Mouse (Mus musculus) kidney, embryonic 14.5 days (tissue): ENCODE measurements at regions not wholly inside any gene's neighbourhood (a gene's known extent, or its start where the extent isn't known, plus 50 kb on each side); places are given as distances from the start of the nearest gene placed in this dataset.

Experiments
- ATAC-seq: fragments of 200-750 bp; cut with Nextera tagmentation; 2 replicates; pipeline ENCODE4 v1.8.0; 2017; ENCODE audit warnings: moderate number of reproducible peaks, mild to moderate bottlenecking, moderate TSS enrichment, moderate library complexity; ENCODE audit not compliant: low FRiP score, low TSS enrichment
- H3K27ac ChIP-seq: fragments of 300-500 bp; sonication (generic); 2 replicates; pipeline ENCODE4 v1.5.1; 2014; ENCODE audit warnings: low read depth, mild to moderate bottlenecking, low read length, moderate library complexity, mixed read lengths
- H3K27me3 ChIP-seq: fragments of 300-500 bp; sonication (generic); 2 replicates; pipeline ENCODE4 v1.6.1; 2014; ENCODE audit warnings: mild to moderate bottlenecking, low read length; ENCODE audit not compliant: control insufficient read depth, insufficient read depth
- H3K36me3 ChIP-seq: fragments of 300-500 bp; sonication (generic); 2 replicates; pipeline ENCODE4 v1.6.1; 2014; ENCODE audit warnings: low read length, mixed read lengths; ENCODE audit not compliant: control insufficient read depth, insufficient read depth
- H3K4me1 ChIP-seq: fragments of 300-500 bp; sonication (generic); 2 replicates; pipeline ENCODE4 v1.6.1; 2014; ENCODE audit warnings: low read length, mixed read lengths; ENCODE audit not compliant: control insufficient read depth, insufficient read depth
- H3K4me2 ChIP-seq: fragments of 300-500 bp; sonication (generic); replicated peaks from 2 replicates; pipeline ENCODE4 v1.6.1; 2014; ENCODE audit warnings: low read depth, mild to moderate bottlenecking, low read length
- H3K4me3 ChIP-seq: fragments of 300-500 bp; sonication (generic); 2 replicates; pipeline ENCODE4 v1.5.1; 2014; ENCODE audit warnings: mild to moderate bottlenecking, low read length
- H3K9ac ChIP-seq: fragments of 300-500 bp; sonication (generic); 2 replicates; pipeline ENCODE4 v1.6.1; 2014; ENCODE audit warnings: low read depth, mild to moderate bottlenecking, low read length, moderate library complexity
- H3K9me3 ChIP-seq: fragments of 300-500 bp; sonication (generic); 2 replicates; pipeline ENCODE4 v1.6.1; 2016; ENCODE audit warnings: low read length; ENCODE audit not compliant: control insufficient read depth
- WGBS: fragments of 180-500 bp; shearing (Covaris S2); extraction: QIAGEN DNeasy Blood & Tissue Kit; methylation state at CpG from one replicate; pipeline ENCODE4 v1.1.7; 2014; 5-methylcytosine and 5-hydroxymethylcytosine counted together

DNA sequence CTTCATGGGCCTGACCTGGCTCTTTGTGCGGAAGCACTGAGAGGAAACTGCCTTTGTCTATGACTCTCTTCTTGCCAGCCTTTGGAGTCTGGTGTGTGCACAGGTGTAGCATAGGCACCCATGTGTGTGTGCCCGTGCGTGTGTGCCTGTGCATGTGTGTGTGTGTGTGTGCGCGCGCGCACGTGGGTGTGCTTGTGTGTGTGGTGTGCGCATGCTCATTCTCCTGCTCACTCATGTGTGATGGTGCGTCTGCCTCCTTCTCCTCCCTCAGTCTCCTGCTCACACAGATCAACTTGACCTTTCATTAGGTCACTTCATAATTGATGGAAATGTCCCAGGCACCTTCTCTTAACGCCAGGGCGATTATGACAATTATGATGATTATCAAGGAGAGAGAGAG lies 66.7 kb upstream of the Zc3h12a start:
- H3K36me3 ChIP-seq: no peaks in the 10 kb centered on the region
- 63% methylated on average over 12 of the region's 12 CpGs for WGBS
- H3K27me3 ChIP-seq: peaks cover 33% of the 10 kb centered on the region; the same call in 1 of the 2 replicates
- H3K9me3 ChIP-seq: no peaks in the 10 kb centered on the region
- H3K4me1 ChIP-seq: no peaks in the 10 kb centered on the region
- no peak overlapping the region for H3K4me3 ChIP-seq
- no peak overlapping the region for H3K27ac ChIP-seq
- H3K4me2 ChIP-seq: no peak overlapping the region
- ATAC-seq: no peak
- H3K9ac ChIP-seq: no peak overlapping the region

DNA sequence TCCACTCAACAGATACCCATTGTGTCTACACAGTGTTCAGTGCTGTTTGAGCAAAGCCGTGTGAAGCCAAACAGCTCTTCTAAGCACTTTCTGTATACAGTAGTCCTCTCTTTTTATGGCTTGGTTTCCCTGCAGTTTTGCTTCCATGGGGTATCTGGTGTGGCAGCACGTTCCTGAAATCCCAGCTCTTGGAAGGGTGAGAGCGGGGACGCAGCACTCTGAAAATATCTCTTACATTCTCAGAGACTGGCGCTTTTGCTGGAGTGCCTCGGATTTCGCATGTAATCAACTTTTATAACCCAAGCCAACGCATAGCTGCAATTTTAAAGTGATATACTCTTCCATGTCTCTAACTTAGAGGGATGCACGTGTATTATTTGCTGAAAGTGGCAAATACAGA lies 64.0 kb upstream of the Zc3h12a start:
- no peak overlapping the region for H3K27ac ChIP-seq
- ATAC-seq: no peak
- peaks cover 27% of the 10 kb centered on the region; the same call in 1 of the 2 replicates for H3K27me3 ChIP-seq
- H3K9ac ChIP-seq: no peak overlapping the region
- no peaks in the 10 kb centered on the region for H3K4me1 ChIP-seq
- no peak overlapping the region for H3K4me3 ChIP-seq
- H3K4me2 ChIP-seq: no peak overlapping the region
- WGBS: 56% methylated on average over 9 of the region's 9 CpGs
- H3K36me3 ChIP-seq: no peaks in the 10 kb centered on the region
- no peaks in the 10 kb centered on the region for H3K9me3 ChIP-seq

DNA sequence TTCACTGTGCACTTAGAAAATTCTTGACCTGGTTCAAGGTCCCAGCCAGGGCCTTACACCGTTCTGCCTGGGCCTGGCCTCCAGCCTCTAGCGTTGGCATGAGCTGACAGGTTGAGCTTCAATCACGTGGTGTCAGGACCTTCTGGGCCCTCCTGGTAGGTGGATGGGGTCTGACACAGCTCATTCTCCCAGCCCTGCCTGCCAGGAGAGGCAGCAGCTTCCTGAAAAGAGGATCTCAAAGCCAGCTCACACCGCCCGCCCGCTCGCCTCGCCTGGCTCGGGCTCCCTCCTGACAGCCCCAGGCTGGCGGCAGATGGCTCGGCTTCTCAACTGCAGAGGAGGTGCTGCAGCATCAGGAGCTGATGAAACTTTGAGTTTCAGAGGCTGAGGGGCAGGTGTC lies 63.4 kb upstream of the Zc3h12a start:
- no peak for ATAC-seq
- Histone ChIP-seq H3K27ac (no peak overlapping the region), H3K27me3 (peaks cover 23% of the 10 kb centered on the region; the same call in 1 of the 2 replicates), H3K9me3 (no peaks in the 10 kb centered on the region), H3K4me3 (no peak overlapping the region), H3K4me2 (no peak overlapping the region), H3K36me3 (no peaks in the 10 kb centered on the region), H3K9ac (no peak overlapping the region), H3K4me1 (no peaks in the 10 kb centered on the region)
- WGBS: 15% methylated on average over 11 of the region's 11 CpGs

DNA sequence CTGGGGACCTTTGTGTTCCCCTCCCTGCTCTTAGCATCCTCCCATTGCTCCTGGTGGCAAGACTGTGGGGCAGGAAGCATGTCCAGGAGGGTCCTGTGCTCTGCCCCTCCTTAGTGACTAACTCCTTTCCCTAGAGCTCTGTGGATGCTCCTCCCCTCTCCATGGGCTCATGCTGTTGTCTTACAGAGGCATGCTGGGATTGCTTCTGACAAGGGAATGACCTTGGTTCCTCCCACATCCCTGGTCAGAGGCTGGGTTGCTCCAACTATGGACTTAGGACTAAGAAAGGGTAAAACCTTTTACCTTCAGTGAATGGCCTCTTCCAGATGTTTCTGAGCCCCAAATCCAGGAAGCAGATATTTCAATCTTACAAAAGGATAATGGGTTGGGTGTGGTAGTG lies 62.3 kb upstream of the Zc3h12a start:
- Histone ChIP-seq H3K4me1 (no peaks in the 10 kb centered on the region), H3K9ac (no peak overlapping the region), H3K27ac (no peak overlapping the region), H3K4me3 (no peak overlapping the region), H3K4me2 (no peak overlapping the region), H3K9me3 (no peaks in the 10 kb centered on the region), H3K27me3 (peaks cover 12% of the 10 kb centered on the region; the same call in 1 of the 2 replicates), H3K36me3 (no peaks in the 10 kb centered on the region)
- ATAC-seq: no peak

DNA sequence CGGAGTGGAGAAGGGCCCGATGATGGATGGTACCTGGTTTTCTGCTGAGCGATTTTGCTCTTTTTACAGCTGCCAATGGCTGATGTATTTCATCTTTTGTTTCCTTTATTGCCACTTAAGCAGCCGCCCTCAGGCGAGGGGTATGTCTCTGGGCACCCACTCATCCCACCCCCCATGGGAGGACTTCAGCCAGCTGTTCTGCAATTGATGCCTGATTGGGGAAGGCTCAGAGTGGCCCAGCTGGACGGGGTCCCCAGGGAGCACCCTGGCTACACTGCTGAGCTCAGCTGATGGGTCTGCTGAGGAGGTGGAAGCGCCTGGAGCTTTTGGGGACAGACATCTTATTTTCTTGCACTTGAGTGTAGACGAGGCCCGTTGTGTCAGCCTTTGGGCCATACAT lies 58.6 kb upstream of the Zc3h12a start:
- 59% methylated on average over 9 of the region's 9 CpGs for WGBS

DNA sequence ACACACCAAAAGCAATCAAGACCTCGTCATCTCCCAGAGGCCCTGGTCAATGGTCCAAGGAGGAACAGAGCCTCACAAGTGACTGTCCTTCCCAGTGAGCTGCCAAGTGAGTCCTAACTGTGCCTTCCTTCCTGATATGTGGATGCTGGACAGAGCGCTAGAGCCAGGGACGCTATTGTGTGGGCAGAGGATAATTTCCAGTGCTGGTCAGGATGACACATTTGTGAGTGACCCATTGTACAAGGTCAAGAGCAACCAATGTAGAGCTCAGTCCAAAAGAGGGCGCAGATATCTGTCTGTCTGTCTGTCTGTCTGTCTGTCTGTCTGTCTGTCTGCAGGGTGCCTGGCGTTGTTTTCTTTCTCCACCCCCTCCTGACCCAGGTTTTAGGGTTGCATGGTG lies 57.4 kb upstream of the Zc3h12a start:
- no peak overlapping the region for H3K4me3 ChIP-seq
- H3K4me1 ChIP-seq: no peaks in the 10 kb centered on the region
- ATAC-seq: no peak
- no peaks in the 10 kb centered on the region for H3K9me3 ChIP-seq
- H3K4me2 ChIP-seq: no peak overlapping the region
- H3K27me3 ChIP-seq: no peaks in the 10 kb centered on the region
- 71% methylated on average over 5 of the region's 5 CpGs for WGBS
- no peaks in the 10 kb centered on the region for H3K36me3 ChIP-seq
- no peak overlapping the region for H3K9ac ChIP-seq
- no peak overlapping the region for H3K27ac ChIP-seq

More for the DNA sequence above, 58.6 kb upstream of the Zc3h12a start:
- Histone ChIP-seq H3K9me3 (no peaks in the 10 kb centered on the region), H3K4me1 (no peaks in the 10 kb centered on the region), H3K4me2 (no peak overlapping the region), H3K4me3 (no peak overlapping the region), H3K36me3 (no peaks in the 10 kb centered on the region), H3K27me3 (no peaks in the 10 kb centered on the region; the same call in 1 of the 2 replicates), H3K27ac (no peak overlapping the region), H3K9ac (no peak overlapping the region)
- no peak for ATAC-seq

DNA sequence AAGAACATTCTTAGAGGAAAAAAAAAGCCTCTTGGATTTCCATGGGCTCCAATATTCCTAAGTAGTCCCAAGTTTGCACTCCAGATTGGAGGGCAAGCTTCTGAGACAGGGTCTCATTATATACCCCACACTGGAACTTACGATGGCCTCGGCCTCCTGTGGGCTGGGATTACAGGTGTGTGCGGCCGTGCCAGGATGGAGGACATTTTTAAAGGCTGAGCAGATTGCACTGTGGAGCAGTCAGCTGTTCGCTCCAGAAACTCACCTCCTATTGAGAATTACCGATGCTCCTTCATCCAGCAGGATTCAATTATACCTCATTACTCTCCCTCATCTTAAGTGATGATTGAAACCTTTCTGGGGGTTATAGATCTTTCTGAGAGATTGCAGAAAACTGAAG lies 53.3 kb upstream of the Zc3h12a start:
- H3K27ac ChIP-seq: no peak overlapping the region
- no peaks in the 10 kb centered on the region for H3K9me3 ChIP-seq
- H3K4me1 ChIP-seq: no peaks in the 10 kb centered on the region
- H3K4me2 ChIP-seq: no peak overlapping the region
- no peaks in the 10 kb centered on the region for H3K27me3 ChIP-seq
- H3K36me3 ChIP-seq: no peaks in the 10 kb centered on the region
- no peak overlapping the region for H3K4me3 ChIP-seq
- no peak for ATAC-seq
- no peak overlapping the region for H3K9ac ChIP-seq
- WGBS: 89% methylated on average over 6 of the region's 6 CpGs

DNA sequence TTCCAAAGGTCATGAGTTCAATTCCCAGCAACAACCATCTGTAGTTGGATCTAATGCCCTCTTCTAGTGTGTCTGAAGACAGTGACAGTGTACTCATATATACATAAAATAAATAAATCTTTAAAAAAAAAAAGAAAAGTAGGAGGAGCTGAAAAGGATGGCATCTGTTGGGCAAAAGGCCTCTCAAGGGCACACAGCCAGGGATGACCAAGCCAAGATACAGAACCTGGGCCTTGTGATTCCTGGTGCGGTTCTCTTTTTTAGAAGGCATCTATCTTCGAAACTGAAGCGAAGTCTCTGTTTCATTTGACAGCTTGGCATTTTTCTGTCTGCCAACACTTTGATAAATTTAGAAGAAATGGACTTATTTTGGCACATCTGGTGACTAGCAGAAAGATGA lies 50.9 kb upstream of the Zc3h12a start:
- Histone ChIP-seq H3K27me3 (no peaks in the 10 kb centered on the region), H3K4me2 (no peak overlapping the region), H3K9me3 (no peaks in the 10 kb centered on the region), H3K4me1 (no peaks in the 10 kb centered on the region), H3K9ac (no peak overlapping the region), H3K4me3 (no peak overlapping the region), H3K27ac (no peak overlapping the region), H3K36me3 (no peaks in the 10 kb centered on the region)
- 98% methylated on average over 3 of the region's 3 CpGs for WGBS
- ATAC-seq: no peak

DNA sequence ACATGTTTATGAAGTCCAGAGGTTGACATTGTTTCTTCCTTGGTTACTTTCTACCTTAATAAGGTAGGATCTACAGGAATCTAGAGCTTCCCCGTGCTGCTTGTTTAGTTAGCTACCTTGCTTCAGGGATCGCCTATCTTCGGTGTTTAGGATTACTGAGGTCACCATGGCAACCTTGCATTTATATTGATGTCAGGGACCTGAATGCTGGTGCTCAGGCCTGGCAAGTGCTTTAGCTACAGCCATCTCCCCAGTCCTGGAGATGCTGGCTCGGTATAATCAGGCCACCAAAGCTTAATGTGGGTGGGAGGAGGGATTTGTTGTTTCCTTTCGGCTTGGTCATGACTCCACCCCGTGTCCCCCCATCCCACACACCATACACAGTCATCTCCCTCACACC lies 50.0 kb upstream of the Zc3h12a start:
- Histone ChIP-seq H3K4me1 (no peaks in the 10 kb centered on the region), H3K36me3 (no peaks in the 10 kb centered on the region), H3K27ac (no peak overlapping the region), H3K9me3 (no peaks in the 10 kb centered on the region), H3K4me3 (no peak overlapping the region), H3K4me2 (no peak overlapping the region), H3K27me3 (peaks cover under 1% of the 10 kb centered on the region; the same call in 1 of the 2 replicates), H3K9ac (no peak overlapping the region)
- ATAC-seq: no peak
- 63% methylated on average over 6 of the region's 6 CpGs for WGBS
